Mouse (Mus musculus) common myeloid progenitor, adult 5-6 weeks (primary cell): Measurements from ENCODE around the gene Acsf2. TPM values are rescaled to one million over a fixed set of nuclear protein-coding genes. Genes with fewer than 3 reads are reported as not detected.
"Not testable (repeated sequence)": the region's sequence is repeated elsewhere in the genome, so short reads cannot be mapped to it uniquely, and the experiment has no call there.

Source experiments
- ATAC-seq: replicated peaks from 2 replicates; pipeline ENCODE4 v1.8.0; 2016; ENCODE audit warnings: low read depth, mild to moderate bottlenecking, moderate TSS enrichment, inconsistent platforms; ENCODE audit not compliant: poor library complexity, severe bottlenecking
- total RNA-seq: library from RNA; stranded (forward); fragments of 200-1000, 187-1606 nt; gene quantifications from 2 replicates; pipeline ENCODE4 v1.2.3, GENCODE M21; 2017

Acsf2 gene
- 7.9 and 8.1 TPM in 2 replicates for total RNA-seq

- ATAC-seq, result peak; percentile 89
Observed at GRCm38 (mm10) chr11:94601321-94602281, at the start of gene Acsf2. Gene Acsf2 (minus strand): TSS chr11:94601871.

DNA sequence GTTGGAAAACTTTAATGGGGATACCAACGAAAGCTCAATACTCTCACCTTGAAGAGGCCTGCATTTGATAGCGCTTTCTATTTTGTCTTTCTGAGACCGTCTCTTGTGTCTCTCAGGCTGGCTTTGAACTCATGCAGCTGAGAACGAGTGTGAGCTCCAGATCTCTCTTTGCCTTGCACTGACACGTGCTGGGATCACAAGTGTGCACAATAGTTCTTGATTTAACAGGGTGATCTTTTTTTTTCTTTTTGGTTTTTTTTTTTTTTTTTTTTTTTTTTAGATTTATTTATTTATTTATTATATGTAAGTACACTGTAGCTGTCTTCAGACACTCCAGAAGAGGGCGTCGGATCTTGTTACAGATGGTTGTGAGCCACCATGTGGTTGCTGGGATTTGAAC is 49.6 kb upstream of the Acsf2 start:
- not testable (repeated sequence) for ATAC-seq

DNA sequence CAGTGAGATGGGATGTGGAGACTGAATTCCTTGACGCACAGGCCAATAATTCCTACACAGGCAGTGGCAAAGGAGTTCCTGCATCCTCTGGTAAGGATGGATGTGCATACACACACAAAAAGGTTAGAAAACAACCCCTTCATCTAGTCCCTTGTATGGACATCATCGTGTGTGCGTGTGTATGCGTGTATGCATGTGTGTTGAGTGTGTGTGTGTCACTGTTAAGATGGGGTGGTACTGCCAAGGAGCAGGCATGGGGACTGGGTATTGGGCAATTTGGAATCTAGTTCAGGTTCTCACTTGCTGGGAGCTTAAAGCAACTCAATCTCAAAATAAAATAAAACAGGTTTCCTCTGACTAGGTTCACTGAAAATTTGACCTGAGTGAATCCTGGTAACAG is 44.8 kb upstream of the Acsf2 start:
- ATAC-seq, result no peak

- no peak for ATAC-seq
Observed at GRCm38 (mm10) chr11:94644461-94645219, 43.0 kb upstream of the Acsf2 start.

GRCm38 (mm10) chr11:94634431-94634830 is 32.8 kb upstream of the Acsf2 start:
- ATAC-seq, result no peak

GRCm38 (mm10) chr11:94632988-94633387 is 31.3 kb upstream of the Acsf2 start:
- no peak for ATAC-seq

DNA sequence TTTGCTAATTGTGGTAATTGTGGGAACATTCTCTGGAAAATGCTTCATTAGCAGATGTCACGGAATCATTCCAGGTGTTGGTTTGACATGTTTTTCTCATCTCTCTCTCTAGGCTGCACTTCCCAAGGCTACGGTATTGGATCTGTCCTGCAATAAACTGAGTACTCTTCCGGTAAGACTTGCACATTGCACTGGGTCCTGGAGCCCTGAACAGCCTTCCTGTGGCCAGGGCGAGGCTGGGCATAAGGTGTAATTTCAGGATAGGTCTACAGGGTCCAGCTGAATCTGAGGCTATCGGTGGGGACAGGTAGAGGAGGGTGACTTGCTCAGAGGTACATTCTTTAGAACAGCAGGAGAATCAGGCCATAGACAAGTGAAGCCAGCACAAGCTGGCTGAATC is 30.3 kb upstream of the Acsf2 start:
- ATAC-seq, result no peak

- ATAC-seq, result 0 out of 2 replicates have a peak, but pooled peaks have one; percentile 7
Observed at GRCm38 (mm10) chr11:94630199-94631011, 28.7 kb upstream of the Acsf2 start.

DNA sequence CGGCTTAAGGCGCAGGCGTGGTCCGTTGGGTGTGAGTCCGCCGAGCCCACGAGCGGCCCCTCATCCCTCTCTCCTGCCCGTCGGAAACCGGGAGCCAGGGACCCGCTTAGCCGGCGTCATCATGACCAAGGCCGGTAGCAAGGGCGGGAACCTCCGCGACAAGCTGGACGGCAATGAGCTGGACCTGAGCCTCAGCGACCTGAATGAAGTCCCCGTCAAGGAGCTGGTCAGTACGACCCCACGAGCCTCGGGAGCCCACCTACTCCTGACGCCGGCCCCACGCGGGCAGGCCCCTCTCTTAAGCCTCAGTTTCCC is 28.2 kb upstream of the Acsf2 start:
- ATAC-seq, result 0 out of 2 replicates have a peak, but pooled peaks have one; percentile 1

DNA sequence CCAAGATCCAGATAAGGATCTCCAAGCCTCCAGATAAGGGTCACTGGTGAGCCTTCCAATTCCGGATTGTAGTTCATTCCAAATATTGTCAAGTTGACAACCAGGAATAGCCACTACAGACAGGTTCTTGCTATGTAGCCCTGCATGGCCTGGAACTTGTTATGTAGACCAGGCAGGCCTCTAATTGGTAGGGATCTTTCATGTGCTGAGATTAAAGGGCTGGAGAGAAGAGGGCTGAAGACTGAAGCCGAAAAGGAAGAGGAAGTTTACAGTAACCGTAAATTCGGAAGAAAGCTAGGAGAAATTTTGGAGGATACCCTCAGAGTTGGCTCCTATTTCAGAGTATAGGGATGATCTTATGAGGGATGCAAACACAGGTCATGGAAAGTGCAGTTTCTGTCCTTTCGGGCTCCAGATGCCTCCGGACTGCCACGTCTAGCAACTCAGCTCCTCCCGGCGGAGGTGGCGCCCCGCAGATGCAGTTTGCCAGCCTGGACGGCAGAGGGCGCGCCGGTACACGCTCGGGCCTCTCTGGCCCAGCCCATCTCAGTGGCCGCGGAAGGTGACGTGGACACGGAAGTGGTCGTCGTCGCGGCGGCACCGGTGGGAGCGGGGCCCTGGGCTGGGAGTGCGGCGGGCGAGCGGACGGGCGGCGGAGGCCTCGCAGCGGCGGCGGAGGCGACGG is 27.7 kb upstream of the Acsf2 start, which contains the start of gene Lrrc59:
TSS of gene Lrrc59 (plus strand) at position 569 of the 685 bp plus-strand sequence.
- ATAC-seq, result peak; percentile 99

GRCm38 (mm10) chr11:94622162-94622561 is 20.5 kb upstream of the Acsf2 start:
- no peak for ATAC-seq

DNA sequence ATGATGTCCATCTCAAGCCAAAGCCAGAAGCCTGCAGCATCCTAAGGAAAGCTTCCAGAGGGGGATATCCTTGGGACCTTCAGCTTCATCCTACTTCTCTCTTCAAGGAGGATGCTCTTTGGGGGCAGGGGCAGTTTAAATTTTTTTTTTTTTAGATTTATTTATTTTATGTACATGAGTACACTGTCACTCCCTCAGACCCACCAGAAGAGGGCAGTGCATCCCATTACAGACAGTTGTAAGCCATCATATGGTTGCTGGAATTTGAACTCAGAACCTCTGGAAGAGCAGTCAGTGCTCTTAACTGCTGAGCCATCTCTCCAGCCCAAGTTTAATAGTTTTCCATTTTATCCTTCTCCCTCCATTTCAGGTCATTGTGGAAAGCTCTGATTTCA is 19.8 kb upstream of the Acsf2 start:
- no peak for ATAC-seq

GRCm38 (mm10) chr11:94620766-94621457 is 19.2 kb upstream of the Acsf2 start:
- no peak for ATAC-seq

DNA sequence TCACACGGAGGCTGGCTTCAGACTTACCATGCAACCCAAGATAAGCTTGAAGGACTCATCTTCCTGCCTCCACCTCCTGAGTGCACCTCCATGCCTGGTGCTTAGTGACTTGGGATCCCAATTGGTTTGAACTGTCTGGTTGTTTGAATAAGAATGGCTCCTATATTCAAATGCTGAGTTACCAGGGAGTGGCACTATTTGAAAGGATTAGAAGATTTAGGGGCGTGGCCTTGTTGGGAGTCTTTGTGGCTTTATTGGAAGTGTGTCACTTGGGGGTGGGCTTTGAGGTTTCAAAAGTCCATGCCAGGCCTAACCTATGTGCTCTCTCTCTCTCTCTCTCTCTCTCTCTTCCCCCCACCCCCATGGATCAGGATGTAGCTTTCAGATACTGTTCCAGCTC is 16.0 kb upstream of the Acsf2 start:
- no peak for ATAC-seq

DNA sequence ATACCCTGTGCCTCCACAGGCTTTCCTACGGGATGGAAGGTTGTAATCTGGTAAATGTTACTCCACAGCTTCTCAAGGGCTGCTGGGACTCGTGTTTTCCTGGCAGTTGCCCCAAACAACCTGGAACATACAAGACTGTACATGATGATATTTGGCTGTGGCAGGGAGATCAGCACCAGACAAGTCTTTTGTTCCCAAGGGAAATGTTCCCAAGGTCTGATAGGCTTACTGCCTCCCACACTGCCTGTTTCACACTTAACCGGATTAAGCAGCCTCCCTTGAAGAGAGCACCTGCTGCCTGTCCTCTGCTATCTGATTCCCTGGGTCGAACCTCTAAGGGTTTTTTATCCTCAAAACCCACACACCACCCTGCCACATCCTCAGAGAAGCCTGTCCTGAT is 13.8 kb upstream of the Acsf2 start:
- no peak for ATAC-seq

DNA sequence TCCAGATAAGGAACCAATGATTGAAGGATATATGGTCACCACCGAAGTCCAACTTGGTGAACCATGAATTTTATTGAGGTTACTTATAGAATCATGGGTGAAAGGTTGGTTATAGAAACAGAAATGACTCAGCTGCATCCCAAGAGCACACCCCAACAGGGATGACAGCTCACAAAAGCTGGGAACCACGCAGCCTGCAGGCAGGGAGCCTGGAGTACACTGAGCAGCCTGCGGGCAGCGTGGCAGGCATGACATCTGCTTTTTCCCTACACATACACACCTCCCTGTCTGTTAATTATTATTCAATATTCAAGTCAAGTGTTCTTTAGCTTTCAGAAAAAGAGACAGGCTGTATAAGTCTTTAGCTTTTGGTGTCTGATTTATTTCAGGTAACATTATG is 12.9 kb upstream of the Acsf2 start:
- no peak for ATAC-seq

- peak; percentile 18; the same call in 1 of the 2 replicates for ATAC-seq
Observed at GRCm38 (mm10) chr11:94610744-94611740, 9.4 kb upstream of the Acsf2 start.
